Mouse (Mus musculus) G1E (cell line): Measurements from ENCODE around the gene Ntsr1.

Experiments
- CTCF ChIP-seq: IDR thresholded peaks from 2 replicates; pipeline ENCODE4 v1.5.1; 2012; ENCODE audit warnings: low read depth, low read length, inconsistent platforms, mixed read lengths
- GATA1 ChIP-seq: IDR thresholded peaks from 2 replicates; pipeline ENCODE4 v1.6.1; 2012; ENCODE audit warnings: borderline replicate concordance, low read length, inconsistent platforms, mixed read lengths
- GATA2 ChIP-seq: IDR thresholded peaks from 2 replicates; pipeline ENCODE4 v1.6.1; 2012; ENCODE audit warnings: low read depth, low read length, inconsistent platforms, borderline replicate concordance
- POLR2AphosphoS5 ChIP-seq: IDR thresholded peaks from 2 replicates; pipeline ENCODE4 v1.6.1; 2012; ENCODE audit warnings: low read depth, low read length, inconsistent platforms; ENCODE audit not compliant: insufficient replicate concordance
- TAL1 ChIP-seq: conservative IDR thresholded peaks from 2 replicates; pipeline ENCODE4 v1.6.1; 2012; ENCODE audit warnings: low read depth, low read length, inconsistent platforms, mixed read lengths

DNA sequence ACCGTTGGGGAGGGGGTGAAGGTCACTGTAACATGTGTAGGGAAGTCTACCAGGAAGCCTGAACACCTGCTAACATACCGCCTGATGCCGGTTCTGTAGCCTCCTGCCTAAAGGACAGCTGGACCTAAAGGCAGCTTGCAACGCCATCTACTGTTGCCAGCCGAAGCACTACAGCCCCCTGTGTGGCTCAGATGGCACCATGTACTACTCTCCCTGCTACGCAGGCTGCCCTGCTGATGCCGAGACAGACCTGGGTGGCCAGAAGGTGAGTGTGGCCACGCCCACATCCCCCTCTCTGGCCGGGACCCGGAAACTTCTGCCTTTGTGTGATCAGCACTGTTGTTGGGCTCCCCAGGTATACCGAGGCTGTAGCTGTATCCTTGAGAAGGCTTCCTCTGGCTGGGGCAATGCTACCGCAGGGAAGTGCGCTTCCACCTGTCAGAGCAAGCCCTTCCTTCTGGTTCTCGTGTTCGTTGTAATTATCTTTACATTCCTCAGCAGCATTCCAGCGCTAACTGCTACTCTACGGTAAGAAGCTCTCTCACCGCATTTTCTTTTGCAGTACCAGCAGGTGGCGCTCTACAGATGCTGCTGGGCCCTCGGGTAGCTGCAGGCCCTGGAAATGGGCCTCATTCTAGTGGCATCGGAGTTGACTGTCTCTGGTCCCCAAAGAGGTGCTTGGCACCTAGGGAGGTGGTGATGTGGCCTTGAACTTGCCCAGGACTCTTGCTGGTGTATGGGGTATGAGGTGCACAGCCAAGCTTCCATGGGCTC, 27.3 kb upstream of the Ntsr1 start:
- TF ChIP-seq CTCF: peak; percentile 75
- no peak for TF ChIP-seq TAL1
- no peak for TF ChIP-seq POLR2AphosphoS5
- no peak for TF ChIP-seq GATA1
- TF ChIP-seq GATA2: no peak
